Mouse (Mus musculus) layer of hippocampus, postnatal 14 days (tissue): ENCODE measurements around the gene Vmn1r231. TPM values are rescaled to one million over a fixed set of nuclear protein-coding genes. Genes with fewer than 3 reads are reported as not detected.

Experiments
- DNase-seq, 2 experiments: peaks; one replicate each; pipeline ENCODE4 v3.0.0; 2021 to 2022; ENCODE audit warnings: low spot score in 2 of 2, mixed read lengths in 1 of 2
- long read RNA-seq, 2 experiments: library from polyadenylated mRNA; stranded (forward); transcript quantifications; one replicate each; pipeline ENCODE4 v2.0.0; 2021
- total RNA-seq, 2 experiments: library from RNA; stranded (reverse); gene quantifications; 2 replicates each; pipeline ENCODE4 v1.2.3; 2021

Gene Vmn1r231
- total RNA-seq = not detected
- long read RNA-seq, experiment 1 = 0 reads
- long read RNA-seq, experiment 2, partial matches to known transcripts = 0 of 2 reads
- long read RNA-seq, experiment 2, other reads (novel, unspliced or antisense) = 2 of 2 reads

DNA sequence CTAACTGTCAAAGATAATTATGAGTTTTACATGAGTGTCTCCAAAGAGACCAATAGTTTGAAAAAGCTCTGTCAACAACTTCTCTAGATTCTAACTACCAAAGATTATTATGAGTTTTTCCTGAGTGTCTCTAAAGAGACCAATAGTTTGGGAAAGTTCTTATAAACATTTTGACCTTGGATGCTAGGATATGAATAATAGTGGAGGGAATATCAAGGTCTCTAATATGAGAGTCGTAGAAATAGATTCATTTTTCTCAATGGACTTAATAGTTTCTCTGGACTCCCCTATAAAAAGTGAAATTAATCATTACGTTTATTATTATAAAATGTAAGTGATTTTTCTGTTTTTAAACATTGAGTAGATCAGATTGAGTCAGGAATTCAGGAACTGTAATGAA, at the start of gene Vmn1r231:
Gene Vmn1r231, minus strand, starts transcription at position 101 of the 400 bp plus-strand sequence.
- DNase-seq = no peak

DNA sequence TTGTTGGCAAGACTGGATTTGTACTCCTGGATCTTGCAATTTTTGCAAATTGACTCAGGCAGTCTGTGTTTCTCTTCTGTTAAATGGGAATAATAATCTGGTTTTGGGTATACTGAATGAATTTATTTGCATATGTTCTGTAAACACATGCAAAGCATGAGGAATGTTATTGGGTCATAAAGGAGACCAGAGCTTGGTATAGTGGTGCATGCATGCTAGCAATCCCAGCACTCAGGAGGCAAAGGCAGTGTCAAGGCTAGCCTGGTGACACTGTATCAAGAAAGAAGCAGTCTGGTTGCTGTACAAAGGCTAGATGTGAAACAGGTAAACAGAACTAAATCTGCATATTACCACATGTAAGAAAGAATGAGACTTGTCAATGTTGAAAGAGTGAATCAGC, 41.7 kb upstream of the Vmn1r231 start:
- no peak for DNase-seq

DNA sequence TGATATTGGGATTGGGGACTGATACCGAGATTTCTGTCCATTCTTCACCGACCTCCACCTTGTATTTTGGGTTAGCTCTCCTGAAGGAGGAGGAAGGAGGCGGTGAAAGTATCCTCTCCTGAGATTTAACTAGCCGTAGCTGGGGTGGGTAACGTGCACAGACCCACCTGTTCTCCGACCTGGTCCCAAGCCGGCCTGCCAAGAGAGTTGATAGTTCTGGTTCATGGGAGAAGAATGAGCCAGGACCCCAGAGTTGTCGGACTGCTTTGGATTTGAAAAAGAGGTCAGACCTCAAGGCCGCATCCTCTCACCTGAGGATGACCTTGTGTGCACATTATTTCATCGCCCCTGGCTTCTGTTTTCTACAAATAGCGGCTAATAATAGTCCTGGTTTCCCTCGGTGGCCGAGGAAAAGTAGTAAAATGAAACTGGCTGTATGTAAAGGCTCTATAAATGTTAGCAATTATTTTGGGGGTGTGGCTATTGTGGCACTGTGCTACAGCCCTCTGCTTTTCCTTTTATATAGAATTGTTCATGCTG, 41.2 kb upstream of the Vmn1r231 start:
- peak in 1 of 2 experiments; percentile 12 for DNase-seq

DNA sequence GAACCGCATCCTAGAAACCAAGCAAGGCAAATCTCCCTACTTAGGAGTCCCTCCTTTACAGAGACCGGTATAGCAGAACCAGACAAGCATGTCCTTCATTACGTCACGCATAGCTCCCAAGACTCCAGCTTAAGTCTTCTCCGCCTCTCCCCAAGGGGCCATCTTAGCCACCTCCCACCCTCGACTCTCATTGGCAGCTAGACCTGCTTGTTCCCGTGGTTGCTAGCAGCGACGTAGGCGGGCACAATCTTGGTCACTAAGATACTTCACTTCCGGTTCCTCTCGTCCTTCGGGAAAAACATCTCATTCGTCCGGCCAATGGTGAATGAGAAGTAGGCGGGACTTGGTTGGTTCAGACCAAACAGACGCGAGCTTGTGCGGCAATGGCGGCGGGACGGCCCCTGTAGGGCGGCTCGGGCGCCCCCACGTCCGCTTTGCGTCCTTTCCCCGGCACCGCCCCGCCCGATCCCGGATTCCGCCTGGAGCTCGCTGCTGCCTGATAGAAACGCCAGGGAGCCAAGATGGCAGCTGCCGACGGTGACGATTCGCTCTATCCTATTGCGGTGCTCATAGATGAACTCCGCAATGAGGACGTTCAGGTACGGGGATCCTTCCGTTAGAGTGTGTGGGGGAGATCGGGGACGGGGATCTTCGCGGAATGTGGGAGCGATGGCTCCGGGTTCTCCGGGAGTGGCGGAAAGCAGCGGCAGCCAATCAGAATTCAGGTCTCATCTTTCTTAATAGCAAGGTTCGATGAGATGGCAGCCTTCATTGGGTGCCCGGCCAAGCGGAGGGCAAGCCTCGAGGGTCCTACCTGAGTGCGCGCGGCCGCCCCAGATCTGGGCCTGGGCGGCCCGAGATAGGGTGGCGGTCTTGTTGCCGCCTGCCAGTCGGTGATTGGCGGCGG, 40.3 kb upstream of the Vmn1r231 start, which contains the start of gene Ppp2r1a:
Gene Ppp2r1a, plus strand, starts transcription at position 327 of the 907 bp plus-strand sequence.
- DNase-seq = peak; percentile 99 to 100

DNA sequence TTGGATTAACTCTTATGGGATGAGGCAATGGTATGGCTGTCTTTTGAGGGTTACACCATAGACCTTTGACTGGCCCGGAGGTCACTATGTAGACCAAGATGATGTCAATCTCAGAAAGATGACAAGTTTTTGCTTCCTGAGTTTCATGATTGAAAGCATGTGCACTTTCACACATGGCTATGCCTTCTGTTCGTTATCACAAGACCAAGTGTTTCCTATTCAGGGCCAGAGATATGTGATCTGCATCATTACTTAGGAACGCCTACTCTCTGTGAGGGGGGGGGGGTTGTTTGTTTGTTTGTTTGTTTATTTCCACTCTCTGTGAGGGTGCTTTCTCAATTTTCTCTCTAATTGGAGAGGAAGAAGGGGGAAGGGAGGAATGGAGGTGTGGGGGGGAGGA, 39.3 kb upstream of the Vmn1r231 start:
- peak in 1 of 2 experiments; percentile 26 for DNase-seq

DNA sequence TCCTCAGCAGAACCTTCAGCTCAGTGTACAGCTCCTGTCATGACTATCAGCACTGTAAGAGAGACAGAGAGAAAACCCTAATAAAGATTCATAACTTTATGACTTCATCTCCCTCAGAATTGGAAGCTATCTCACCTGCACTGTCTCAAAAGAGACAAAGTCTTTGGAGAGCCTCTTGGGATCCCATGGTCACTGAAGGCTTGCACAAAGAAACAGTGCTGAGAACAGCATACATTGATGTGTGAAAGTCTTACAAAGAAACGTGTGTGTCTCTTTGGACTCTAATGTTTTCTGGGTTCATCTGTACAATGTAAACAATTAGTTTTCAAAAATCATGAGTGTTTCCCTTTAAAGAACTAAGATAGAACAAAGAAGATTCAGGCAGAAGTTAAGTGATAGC, 14.7 kb upstream of the Vmn1r231 start, which contains the start of gene Vmn1r232:
Gene Vmn1r232, minus strand, starts transcription at position 101 of the 400 bp plus-strand sequence.
- DNase-seq = no peak

DNA sequence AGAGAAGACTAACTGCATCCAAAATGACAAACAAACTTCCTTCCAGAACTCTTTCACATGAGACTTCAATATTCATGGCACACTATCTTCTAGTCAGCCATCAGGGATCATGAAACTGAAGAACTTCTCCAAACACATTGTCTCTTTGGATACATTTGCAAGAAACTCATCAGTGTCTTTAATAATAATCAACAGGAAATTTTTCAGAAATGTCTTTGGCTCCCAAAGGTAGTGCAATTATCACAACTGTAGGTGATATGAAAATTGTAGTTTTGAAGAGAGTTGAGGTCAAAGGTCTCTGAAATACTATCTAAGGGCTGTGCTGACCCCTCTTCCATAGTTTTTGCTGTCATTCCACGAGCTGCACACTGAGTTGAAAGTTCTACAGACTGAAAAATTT, 64.7 kb downstream of the Vmn1r231 start, which contains the start of gene Vmn1r230:
Gene Vmn1r230, plus strand, starts transcription at position 301 of the 400 bp plus-strand sequence.
- no peak for DNase-seq

Other genes with a start within 250 kb of the Vmn1r231 start
- gene Vmn1r226, start 222.2 kb downstream of the Vmn1r231 start, total RNA-seq = not detected
- gene Vmn1r227, start 175.2 kb downstream of the Vmn1r231 start, total RNA-seq = not detected
- not detected for gene Vmn1r228, start 118.9 kb downstream of the Vmn1r231 start, total RNA-seq
- under 1 TPM; 0.07 to 0.17 TPM for gene Vmn1r229, start 93.5 kb downstream of the Vmn1r231 start, total RNA-seq
- not detected for gene Vmn1r230, start 64.6 kb downstream of the Vmn1r231 start, total RNA-seq
- gene Vmn1r232, start 14.6 kb upstream of the Vmn1r231 start, total RNA-seq = not detected
- 100 to 1,000 TPM; 793 to 804 TPM for gene Ppp2r1a, start 40.2 kb upstream of the Vmn1r231 start, total RNA-seq
- gene Vmn1r233, start 91.4 kb upstream of the Vmn1r231 start, total RNA-seq = not detected
- gene Zfp160, start 103.8 kb upstream of the Vmn1r231 start, total RNA-seq = 10 to 100 TPM; 22.7 to 23.9 TPM